Mouse (Mus musculus): Measurements from ENCODE around the gene Lgals4. TPM values are rescaled to one million over a fixed set of nuclear protein-coding genes. Genes with fewer than 3 reads are reported as not detected.

Gene Lgals4
- total and polyA plus RNA-seq, 3 experiments: 2.1 to 5.1 TPM; not detected in 1

DNA sequence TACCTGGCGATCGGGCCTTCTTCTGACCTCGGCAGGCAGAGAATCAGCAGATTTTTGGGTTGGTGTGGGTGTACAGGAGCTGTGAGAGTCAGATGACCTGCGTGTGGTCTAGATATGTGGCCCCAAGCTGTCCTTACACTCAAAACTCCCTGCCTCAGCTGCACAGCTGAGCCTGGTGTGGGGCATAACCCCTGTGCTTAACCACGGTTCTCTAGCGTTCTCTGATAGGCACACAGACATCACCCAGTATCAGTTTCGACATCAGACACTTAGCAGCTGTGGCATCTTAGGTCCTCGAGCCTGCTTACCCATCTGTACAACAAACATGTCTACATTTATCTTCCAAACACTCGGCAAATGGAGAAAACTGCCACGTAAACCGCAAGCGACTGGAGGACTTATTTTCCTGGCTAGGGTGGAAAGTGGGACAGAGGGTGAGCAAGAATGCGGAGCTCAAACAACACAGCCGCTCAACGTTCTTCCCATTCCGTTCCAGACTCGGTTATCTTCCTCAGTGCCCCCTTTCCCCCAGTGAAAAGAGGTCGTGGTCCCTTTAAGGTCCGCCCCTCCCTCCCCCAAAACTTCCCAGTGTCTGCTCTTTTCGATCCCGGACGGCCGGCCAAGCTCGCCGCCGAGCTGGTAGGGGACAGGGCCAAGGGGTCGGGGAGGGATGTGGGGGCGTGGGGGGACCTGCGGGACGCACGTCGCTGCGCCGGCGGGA is 25.3 kb upstream of the Lgals4 start, which contains the start of gene Hnrnpl (continued):
- TF ChIP-seq MEF2A (IDR thresholded peaks at IDR 0.05; ENCODE audit: extremely low read depth, insufficient replicate concordance, low read depth, low read length, poor library complexity, severe bottlenecking) (no peak), POLR2AphosphoS5 (IDR thresholded peaks at IDR 0.05; ENCODE audit: borderline replicate concordance, low read depth, low read length) (0 out of 2 replicates have a peak, but pooled peaks have one; percentile 45), CHD2 (IDR thresholded peaks at IDR 0.05; ENCODE audit: low read length) (no peak), EP300 (IDR thresholded peaks at IDR 0.05; ENCODE audit: low read depth in 1 of 2, low read length in 2 of 2) (peak in 1 of 2 experiments; percentile 49; a peak in 2 of 4 replicates), MAZ (IDR thresholded peaks at IDR 0.05; ENCODE audit: low read depth, low read length) (peak; percentile 1; the same call in 1 of the 2 replicates), TAL1 (IDR thresholded peaks at IDR 0.05; ENCODE audit: low read length) (peak; percentile 25; the same call in 1 of the 2 replicates), SMC3 (IDR thresholded peaks at IDR 0.05; ENCODE audit: low read depth, low read length) (no peak), CHD1 (IDR thresholded peaks at IDR 0.05; ENCODE audit: low read depth, low read length) (no peak), TCF12 (IDR thresholded peaks at IDR 0.05; ENCODE audit: low read depth, low read length) (0 out of 2 replicates have a peak, but pooled peaks have one; percentile 18), E2F4 (IDR thresholded peaks at IDR 0.05; ENCODE audit: borderline replicate concordance, low read depth, low read length) (no peak; the same call in 1 of the 2 replicates), TBP (IDR thresholded peaks at IDR 0.05; ENCODE audit: low read depth, low read length) (peak; percentile 63)

DNA sequence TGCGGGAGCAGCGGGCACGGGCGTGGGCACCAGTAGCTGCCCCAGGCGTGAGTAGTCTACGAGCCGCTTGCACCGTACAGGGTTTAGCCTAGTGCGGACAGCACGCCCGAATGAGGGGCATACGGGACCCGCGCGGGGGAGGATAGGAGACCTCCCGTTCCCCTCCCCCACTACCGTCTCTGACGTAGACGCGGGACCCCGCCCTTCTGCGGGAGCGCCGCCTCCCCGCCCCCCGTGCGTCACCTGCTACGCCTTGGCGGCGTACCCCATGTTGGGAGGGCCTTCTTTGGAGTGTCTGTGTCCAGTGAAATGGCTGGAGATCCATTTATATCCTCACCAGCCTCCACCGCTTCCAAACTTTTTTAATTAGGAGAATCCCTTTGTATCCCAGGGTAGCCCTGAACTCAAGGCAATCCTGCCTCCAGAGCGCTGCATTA is 24.7 kb upstream of the Lgals4 start:
- Histone ChIP-seq H3K27me3 (ENCODE audit: control insufficient read depth in 1 of 2, insufficient read depth in 2 of 2, low read length in 2 of 2) (no peaks in the 10 kb centered on the region), H3K9ac (ENCODE audit: control insufficient read depth, low read depth, low read length, poor library complexity, severe bottlenecking) (peak overlapping the region; percentile 85), H3K4me3 (ENCODE audit: control insufficient read depth in 1 of 2, insufficient read depth in 1 of 2, low read depth in 2 of 2, low read length in 2 of 2) (peak overlapping the region; percentile 67 to 69), H3K27ac (ENCODE audit: control insufficient read depth, low read depth, low read length) (peak overlapping the region; percentile 99), H3K9me3 (replicated peaks; ENCODE audit: insufficient read depth, low read length) (no peaks in the 10 kb centered on the region), H3K36me3 (ENCODE audit: control insufficient read depth in 1 of 2, insufficient read depth in 2 of 2, low read length in 2 of 2) (peaks cover 11 to 25% of the 10 kb centered on the region in 2 experiments; a peak in 3 of 4 replicates), H3K79me2 (ENCODE audit: control insufficient read depth, insufficient read depth, low read length, poor library complexity) (peaks cover 34% of the 10 kb centered on the region), H3K4me1 (ENCODE audit: control insufficient read depth in 1 of 2, insufficient read depth in 2 of 2, low read length in 2 of 2) (peaks cover 5 to 28% of the 10 kb centered on the region in 2 experiments)
- TF ChIP-seq MEF2A (IDR thresholded peaks at IDR 0.05; ENCODE audit: extremely low read depth, insufficient replicate concordance, low read depth, low read length, poor library complexity, severe bottlenecking) (no peak), ETS1 (IDR thresholded peaks at IDR 0.05; ENCODE audit: low read depth, low read length) (peak; percentile 68), CHD1 (IDR thresholded peaks at IDR 0.05; ENCODE audit: low read depth, low read length) (0 out of 2 replicates have a peak, but pooled peaks have one; percentile 61), CHD2 (IDR thresholded peaks at IDR 0.05; ENCODE audit: low read length) (peak; percentile 78), NELFE (IDR thresholded peaks at IDR 0.05; ENCODE audit: low read depth, low read length) (peak; percentile 88), TAL1 (IDR thresholded peaks at IDR 0.05; ENCODE audit: low read length) (no peak), BHLHE40 (IDR thresholded peaks at IDR 0.05; ENCODE audit: borderline replicate concordance, low read depth, low read length) (peak; percentile 63; the same call in 1 of the 2 replicates), RCOR1 (IDR thresholded peaks at IDR 0.05; ENCODE audit: low read depth, low read length) (no peak), USF2 (IDR thresholded peaks at IDR 0.05; ENCODE audit: borderline replicate concordance in 1 of 2, insufficient read depth in 1 of 2, low read depth in 1 of 2, low read length in 2 of 2) (no peak), POLR2AphosphoS2 (IDR thresholded peaks at IDR 0.05; ENCODE audit: low read length) (peak; percentile 95), POLR2A (IDR thresholded peaks at IDR 0.05; ENCODE audit: control insufficient read depth in 1 of 2, insufficient read depth in 1 of 2, low read depth in 1 of 2, low read length in 2 of 2, poor library complexity in 1 of 2) (peak in 1 of 2 experiments; percentile 86; a peak in 3 of 4 replicates), HCFC1 (IDR thresholded peaks at IDR 0.05; ENCODE audit: low read depth, low read length) (peak; percentile 64), USF1 (IDR thresholded peaks at IDR 0.05; ENCODE audit: low read depth, low read length) (peak; percentile 47; the same call in 1 of the 2 replicates), MXI1 (IDR thresholded peaks at IDR 0.05; ENCODE audit: low read depth, low read length) (peak; percentile 41; the same call in 1 of the 2 replicates), UBTF (IDR thresholded peaks at IDR 0.05; ENCODE audit: borderline replicate concordance, insufficient read depth, low read depth, low read length) (no peak), TCF12 (IDR thresholded peaks at IDR 0.05; ENCODE audit: low read depth, low read length) (peak; percentile 58), MAX (IDR thresholded peaks at IDR 0.05; ENCODE audit: low read length) (peak; percentile 33; the same call in 1 of the 2 replicates), MAZ (IDR thresholded peaks at IDR 0.05; ENCODE audit: low read depth, low read length) (peak; percentile 23; the same call in 1 of the 2 replicates), TBP (IDR thresholded peaks at IDR 0.05; ENCODE audit: low read depth, low read length) (peak; percentile 75), ZMIZ1 (IDR thresholded peaks at IDR 0.05; ENCODE audit: low read depth, low read length) (peak; percentile 93), KAT2A (conservative IDR thresholded peaks at IDR 0.05; ENCODE audit: low read depth, low read length) (no peak), SMC3 (IDR thresholded peaks at IDR 0.05; ENCODE audit: low read depth, low read length) (no peak), NRF1 (IDR thresholded peaks at IDR 0.05; ENCODE audit: insufficient read depth, low read depth, low read length, poor library complexity, severe bottlenecking) (no peak)
- peak; percentile 94 for DNase-seq (ENCODE audit: low read depth, low spot score)
